Mouse (Mus musculus): ENCODE measurements around the gene Dgat2. TPM values are rescaled to one million over a fixed set of nuclear protein-coding genes. Genes with fewer than 3 reads are reported as not detected.
A peak's percentile ranks its signal among the peaks of the same experiment; 100 is the strongest.

The Dgat2 gene
- total RNA-seq, 2 experiments from 2014 or later: 13.0 to 20.0 TPM

DNA sequence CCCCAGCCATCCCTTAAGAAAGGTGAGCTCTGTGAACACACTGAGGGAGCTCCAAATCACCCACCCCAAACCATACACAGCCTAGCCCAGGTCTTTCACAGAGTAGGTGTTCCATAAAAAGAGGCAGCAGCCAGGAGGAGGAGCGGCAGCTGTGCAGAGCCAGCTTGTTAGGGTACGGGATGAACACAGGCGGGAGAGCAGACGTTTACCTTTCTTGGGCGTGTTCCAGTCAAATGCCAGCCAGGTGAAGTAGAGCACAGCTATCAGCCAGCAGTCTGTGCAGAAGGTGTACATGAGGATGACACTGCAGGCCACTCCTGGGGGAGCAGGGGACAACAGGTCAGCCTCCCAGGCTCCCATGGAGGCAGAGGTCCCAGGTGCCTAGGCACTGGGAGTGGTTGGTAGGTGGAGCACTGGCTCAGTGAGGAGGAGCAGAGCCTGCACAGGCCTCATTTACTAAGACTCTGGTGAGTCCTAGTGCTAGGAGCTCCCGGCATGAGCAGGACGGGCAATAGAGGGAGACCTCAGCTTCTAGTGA, 17.6 kb downstream of the Dgat2 start:
- DNase-seq (ENCODE audit: low spot score in 2 of 2): no peak

DNA sequence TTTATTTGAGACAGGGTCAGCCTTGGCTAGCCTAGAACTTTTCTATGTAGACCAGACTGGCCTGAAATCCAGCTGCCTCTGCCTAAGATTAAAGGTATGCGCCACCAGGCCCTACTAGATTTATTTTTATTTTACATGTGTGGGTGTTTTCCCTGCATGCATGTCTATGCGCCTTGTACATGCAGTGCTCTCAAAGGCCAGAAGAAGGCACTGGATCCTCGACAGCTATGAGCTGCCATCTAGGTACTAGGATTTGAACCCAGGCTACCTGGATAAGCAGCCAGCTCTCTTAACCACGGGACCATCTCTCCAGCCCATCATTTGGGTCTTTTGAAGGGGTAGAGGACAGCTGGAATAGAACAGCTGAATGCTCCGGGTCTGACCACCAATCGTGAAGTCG, 20.1 kb downstream of the Dgat2 start:
- no peak for DNase-seq (ENCODE audit: low spot score in 2 of 2)

DNA sequence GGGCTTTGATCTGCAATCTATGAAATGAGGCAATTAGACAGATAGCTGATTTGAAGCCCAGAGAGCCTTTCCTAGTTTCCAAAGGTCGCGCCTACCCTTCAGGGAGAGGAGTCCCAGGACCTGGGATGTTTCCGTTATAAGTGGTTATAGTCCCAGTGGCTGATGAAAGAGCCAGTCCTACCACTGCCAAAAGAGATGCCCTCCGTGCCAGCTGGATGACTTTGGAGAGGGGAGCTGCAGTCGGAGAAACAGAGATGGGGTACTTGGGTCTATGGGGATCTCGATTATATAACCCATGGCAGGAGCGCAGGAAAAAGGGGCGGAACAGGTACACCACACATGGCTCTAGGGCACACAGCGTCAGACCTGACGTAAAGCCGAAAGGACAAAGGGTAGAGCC, 20.6 kb downstream of the Dgat2 start:
- DNase-seq (ENCODE audit: low spot score in 2 of 2): no peak

DNA sequence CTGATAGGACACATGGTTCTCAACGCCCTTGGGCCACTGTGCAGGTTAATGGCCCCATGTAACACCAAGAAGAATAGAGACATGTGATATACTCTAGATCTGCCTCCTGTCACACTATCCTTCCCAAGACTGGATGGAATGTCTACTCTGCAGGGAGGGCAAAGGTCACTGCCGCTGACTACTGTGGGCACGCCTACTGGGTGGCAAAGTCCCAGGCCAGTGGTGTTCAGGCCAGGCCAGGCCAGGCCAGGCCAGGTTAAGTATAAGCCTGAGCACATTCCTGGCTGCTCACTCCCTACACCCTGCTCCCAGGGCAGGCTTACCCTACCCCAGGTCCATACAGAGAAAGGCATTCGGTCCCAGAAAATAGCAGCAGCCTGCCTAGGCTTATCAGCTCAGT, 21.0 kb downstream of the Dgat2 start:
- no peak for DNase-seq (ENCODE audit: low spot score in 2 of 2)

DNA sequence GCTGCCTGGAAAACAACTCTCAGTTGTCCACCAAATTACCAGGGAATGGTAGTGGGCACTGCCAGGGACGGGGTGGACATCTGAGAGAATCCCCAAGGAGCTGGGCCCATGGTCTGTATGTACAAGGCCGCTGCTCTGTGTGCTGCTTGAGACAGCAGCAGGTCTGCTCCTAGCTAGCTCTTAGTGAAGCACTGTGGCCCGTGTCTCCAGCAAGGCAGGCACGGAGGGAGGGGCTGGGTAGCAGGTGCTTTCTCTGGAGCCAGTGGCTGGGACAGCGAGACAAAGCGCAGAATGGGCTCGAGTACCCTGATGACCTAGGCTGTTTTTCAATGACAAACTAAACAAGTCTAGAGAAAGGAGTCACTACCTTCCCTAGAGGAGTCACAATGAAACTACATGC, 21.5 kb downstream of the Dgat2 start:
- no peak for DNase-seq (ENCODE audit: low spot score in 2 of 2)

DNA sequence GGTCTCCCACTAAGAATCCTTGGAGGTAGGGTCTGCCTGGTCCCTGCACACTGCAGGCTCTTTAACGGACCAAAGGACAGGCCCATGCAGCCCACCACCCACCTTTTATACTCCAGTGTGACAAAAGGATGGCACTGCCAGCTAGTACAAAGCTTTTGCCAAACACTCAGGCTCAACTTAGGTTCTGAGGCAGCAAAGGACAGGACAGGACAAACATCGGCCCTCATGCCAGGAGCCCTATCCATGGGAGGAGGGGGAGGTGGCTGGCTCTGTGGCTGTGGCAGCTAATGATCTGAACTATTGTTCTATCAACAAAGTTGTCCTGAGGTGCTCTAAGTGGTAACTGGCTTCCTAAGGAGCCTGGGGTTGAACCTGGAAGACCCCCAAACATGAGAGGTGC, 23.1 kb downstream of the Dgat2 start:
- no peak for DNase-seq (ENCODE audit: low spot score in 2 of 2)

DNA sequence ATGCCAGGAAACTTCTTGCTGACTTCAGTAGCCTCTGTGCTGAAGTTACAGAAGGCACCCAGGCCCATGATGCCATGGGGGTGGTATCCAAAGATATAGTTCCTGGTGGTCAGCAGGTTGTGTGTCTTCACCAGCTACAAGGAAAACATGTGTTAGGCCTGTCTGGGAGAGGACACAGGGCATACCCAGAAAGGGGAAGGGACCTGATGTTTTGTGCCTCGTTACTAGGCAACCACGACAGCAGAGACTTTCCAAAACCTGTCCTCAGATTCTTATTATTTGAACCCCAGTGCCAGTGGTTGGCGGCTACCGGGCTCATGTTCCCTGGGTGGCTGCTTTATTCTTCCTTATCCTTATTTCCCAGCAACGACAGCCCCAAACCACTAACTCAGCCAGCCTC, 23.6 kb downstream of the Dgat2 start:
- DNase-seq (ENCODE audit: low spot score in 2 of 2): no peak

DNA sequence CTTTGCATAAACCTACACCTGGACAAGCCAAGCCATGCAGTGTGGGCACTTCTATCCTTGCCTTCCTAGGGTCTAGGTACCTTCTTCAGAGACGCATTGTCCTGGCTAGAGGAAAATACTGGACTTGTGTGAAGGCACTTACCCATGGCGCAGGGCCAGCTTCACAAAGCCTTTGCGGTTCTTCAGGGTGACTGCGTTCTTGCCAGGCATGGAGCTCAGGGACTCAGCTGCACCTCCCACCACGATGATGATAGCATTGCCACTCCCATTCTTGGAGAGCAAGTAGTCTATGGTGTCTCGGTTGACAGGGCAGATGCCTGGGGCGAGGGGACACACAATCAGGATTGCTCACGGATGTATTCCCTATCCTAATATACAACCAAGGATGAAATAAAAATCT, 24.5 kb downstream of the Dgat2 start:
- no peak for DNase-seq (ENCODE audit: low spot score in 2 of 2)

DNA sequence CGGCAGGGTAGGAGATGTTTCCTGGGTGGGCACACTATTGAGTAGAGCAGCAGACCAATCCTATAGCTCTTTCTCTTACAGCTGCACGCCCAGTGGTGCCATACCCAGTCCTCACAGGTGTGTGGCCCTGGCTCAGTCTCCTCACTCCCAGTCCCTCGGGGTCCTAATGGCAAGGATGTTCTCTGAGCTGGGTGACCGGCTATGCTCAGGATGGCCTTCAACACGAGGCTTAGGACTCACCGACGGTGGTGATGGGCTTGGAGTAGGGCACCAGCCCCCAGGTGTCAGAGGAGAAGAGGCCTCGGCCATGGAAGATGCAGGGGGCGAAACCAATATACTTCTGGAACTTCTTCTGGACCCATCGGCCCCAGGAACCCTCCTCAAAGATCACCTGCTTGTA, 25.8 kb downstream of the Dgat2 start:
- no peak for DNase-seq (ENCODE audit: low spot score in 2 of 2)

DNA sequence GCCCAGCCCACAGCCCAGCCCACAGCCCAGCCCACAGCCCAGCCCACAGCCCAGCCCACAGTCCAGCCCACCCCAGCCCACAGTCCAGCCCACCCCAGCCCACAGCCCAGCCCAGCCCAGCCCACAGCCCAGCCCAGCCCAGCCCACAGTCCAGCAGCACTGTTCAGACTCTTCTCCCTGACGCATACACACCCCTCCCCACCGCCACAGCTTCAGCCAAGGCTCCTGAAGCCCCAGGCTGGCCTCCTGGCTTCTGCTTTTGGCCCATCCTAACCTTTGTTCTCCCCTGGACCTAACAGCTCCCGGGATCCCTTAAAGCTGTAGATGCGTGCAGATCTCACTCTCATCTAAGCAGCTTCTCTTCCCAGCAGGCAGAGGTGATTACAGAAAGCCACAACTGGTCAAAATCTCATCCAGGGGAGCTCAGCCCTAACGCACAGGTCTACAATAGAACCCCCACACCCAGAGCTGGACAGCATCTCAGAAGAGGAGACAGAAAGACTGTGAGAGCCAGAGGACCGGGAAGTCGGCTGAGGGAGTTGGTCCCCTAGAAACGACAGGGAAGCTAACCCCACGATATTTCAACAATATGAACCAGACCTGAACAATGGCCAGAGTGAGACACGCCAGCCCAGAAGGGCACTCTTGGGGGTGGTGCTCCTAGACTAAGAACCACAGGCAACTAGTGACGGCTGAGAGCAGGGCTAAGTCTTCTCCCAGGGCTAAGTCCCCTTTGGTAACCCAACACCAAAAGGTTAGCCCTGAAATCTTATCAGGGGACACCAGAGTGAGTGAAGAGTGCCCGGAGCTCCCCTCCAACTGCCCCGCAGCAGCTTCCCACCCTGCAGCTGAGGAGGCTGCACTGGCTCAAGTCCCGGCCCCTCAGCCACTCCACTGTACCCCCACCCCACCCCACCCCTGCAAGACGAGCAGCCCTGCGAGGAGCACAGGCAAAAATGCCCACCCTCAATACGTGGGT, 26.9 kb downstream of the Dgat2 start:
- DNase-seq (ENCODE audit: low spot score in 2 of 2): peak in 1 of 2 experiments; percentile 41

DNA sequence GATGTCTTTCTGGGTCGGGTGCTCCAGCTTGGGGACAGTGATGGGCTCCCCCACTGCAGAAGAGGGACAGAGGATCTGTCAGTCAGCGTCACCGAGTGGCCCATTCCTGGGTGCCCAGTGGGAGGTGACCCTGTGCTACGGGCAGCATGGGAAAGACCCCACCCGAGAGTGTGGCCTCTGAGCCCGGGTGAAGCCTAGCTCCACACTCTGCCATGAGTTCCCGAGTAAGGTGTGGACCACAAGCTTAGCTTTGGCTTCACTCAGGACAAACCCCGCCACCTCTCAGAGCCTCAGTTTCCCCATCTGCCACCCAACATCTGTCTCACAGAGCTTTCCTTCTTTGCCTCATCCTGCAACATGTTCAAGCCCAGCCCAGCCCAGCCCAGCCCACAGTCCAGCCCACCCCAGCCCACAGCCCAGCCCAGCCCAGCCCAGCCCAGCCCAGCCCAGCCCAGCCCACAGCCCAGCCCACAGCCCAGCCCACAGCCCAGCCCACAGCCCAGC, 27.8 kb downstream of the Dgat2 start:
- peak in 1 of 2 experiments; percentile 27 for DNase-seq (ENCODE audit: low spot score in 2 of 2)

DNA sequence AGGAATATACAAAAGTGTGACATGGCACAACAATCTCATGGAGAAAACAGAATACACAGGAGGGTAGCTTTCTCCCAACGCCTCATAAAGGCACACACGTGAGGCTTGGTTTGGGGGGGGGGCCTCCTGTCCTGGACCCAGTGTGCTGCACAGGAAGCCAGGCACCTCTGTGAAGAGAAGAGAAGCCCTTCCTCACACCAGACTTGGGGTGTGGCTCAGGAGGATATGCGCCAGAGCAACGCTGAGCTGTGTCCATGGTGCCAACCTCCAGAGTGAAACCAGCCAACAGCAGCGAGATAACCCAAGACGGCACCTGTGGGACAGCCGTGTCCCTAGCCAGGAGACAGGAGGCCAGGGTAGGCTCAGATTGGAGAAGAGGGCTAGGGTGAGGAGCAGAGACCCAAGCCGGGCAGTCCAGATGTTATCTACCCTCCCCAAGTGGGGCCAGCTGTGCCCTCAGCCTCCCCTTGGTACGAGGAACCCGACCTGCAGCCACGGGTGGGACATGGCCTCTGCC, 28.8 kb downstream of the Dgat2 start:
- no peak for DNase-seq (ENCODE audit: low spot score in 2 of 2)

DNA sequence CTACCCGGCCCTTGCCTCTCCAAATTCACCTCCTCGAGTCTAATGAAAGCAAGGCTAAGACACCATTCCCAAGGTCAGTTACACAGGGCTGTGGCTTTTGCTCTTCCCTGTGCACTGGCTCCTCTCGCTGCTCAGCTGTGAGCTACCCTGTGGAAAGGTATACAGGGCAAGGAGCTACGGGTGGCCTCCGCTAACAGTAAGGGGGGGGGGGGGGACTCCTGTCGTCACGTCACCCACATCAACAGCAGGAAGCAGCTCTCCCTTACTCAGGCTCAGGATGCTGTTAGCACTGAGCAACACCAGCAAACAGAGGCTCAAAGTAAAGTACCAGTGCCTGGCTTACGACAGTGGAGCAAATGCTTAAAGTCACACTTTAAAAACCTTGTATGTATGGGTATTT, 29.8 kb downstream of the Dgat2 start:
- DNase-seq (ENCODE audit: low spot score in 2 of 2): no peak

DNA sequence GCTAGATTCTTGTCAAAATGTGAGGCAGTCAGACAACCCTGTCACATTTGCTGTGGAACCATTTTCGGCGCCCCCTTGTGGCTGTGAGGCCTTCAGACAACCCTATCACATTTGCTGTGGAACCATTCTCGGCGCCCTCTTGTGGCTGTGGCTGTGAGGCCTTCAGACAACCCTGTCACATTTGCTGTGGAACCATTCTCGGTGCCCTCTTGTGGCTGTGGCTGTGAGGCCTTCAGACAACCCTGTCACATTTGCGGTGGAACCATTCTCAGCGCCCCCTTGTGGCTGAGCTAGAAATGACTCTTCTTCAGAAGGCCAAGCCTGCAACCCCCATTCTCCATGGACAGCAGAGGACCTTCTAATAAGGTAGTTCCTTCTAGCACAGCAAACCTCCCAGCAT, 31.2 kb downstream of the Dgat2 start:
- DNase-seq (ENCODE audit: low spot score in 2 of 2): peak; percentile 83 to 95

DNA sequence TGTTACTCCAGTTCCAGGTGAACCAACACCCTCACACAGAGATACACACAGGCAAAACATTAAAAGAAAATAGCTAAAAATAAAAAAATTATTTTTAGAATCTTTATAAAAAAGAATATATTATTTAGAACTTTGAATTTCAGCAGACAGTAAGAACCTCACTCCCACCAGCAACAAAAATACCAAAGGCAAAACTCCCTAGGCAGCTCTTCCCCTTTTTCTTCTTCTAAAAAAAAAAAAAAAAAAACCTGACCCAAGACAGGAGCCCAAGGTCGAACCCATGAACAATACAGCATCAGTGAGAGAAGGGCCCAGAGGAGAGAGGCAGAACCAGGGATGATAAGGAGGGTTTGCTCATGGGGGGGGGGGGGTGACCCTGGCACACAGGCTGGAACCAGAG, 33.5 kb downstream of the Dgat2 start:
- DNase-seq (ENCODE audit: low spot score in 2 of 2): no peak

DNA sequence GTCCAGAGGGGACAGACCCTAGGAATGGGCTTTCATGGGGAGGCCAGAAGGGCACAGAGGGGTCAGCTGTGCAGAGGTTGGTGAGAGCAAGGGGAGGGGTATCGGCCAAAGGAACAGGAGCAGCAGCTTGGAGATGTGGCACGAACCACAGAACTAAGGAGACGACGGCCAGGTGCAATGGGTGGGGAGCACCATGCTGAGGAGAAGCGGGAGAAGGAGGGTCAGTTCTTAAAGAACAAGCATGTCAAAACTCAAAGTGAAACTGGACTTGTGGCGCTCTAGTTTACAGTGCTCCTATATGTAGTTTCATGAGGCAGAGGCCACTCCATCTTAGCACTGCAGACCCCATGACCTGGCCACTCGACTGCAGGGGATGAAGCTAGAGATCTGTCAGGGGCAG, 35.0 kb downstream of the Dgat2 start:
- no peak for DNase-seq (ENCODE audit: low spot score in 2 of 2)

DNA sequence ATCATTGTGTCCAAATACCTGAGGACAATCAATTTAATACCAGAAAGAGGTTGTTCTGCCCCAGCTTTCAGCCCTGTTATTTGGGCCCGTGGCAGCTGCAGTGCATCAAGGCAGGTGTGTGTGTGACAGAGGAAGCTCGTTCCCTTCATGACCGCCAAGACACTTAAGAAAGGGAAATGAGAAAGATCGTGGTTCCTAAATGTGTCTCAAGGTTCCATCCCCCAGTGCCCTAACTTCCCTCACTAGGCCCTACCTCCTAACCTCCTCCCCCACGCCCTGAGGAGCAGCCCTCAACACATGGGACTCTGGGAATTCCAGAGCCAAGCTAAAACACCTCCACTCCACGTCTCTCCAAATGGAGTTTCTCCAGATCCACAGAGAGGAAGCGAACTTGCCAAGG, 35.6 kb downstream of the Dgat2 start:
- no peak for DNase-seq (ENCODE audit: low spot score in 2 of 2)

DNA sequence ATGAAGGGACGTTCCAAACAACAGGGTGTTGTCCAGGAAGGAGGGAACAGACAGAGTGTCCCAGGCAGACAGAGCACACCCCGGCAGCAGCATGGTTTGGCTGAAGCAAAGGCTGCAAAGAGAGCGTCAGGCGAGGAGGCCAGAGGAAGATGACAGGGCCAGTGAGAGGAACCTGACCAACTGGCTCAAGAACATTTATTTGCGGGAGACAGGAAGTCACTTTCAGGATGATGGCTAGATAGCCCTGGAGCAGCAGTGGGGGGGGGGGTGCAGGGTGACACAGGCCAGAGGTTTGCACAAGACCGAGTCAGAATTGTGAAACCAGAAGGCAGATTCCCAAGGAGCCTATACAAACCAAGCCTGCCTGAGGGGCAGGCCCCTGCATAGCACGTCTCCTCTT, 36.5 kb downstream of the Dgat2 start:
- DNase-seq (ENCODE audit: low spot score in 2 of 2): no peak

DNA sequence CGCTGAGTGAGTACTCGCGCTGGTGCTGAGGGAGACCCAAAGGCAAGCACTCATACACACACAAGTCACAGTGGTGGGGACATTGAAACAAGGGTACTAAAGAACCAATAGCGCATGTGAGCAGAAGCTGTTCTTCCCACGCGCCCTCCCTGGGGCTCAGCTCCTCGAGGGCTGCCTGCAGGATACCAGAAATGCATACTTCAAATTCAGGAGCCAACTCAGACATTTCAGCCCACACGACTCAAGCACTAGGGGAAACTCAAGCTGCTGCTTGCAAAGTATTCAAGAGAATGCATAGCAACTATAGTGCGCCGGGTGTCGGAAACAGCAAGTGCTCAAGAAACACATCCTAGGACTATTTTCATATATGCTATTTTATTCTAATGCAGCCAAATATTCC, 37.9 kb downstream of the Dgat2 start:
- no peak for DNase-seq (ENCODE audit: low spot score in 2 of 2)

DNA sequence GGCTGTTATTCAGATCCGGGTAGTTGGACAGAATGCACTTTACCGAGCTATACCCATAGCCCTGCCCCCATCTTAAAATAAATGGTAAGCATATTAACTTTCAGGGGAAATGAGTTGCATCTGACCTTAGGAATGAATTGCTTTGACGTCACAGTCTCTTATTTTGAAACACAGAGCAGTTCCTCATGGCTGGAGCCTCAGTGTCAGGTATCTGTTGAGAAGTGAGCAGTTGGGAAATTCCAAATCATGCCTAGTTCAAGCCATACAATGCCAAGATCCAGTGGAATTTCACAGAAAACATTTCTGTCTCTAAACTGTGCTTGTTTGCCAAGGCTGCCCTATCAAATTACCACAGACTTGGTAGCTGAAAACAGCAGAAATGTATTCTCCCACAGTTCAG, 39.3 kb downstream of the Dgat2 start:
- DNase-seq (ENCODE audit: low spot score in 2 of 2): no peak

DNA sequence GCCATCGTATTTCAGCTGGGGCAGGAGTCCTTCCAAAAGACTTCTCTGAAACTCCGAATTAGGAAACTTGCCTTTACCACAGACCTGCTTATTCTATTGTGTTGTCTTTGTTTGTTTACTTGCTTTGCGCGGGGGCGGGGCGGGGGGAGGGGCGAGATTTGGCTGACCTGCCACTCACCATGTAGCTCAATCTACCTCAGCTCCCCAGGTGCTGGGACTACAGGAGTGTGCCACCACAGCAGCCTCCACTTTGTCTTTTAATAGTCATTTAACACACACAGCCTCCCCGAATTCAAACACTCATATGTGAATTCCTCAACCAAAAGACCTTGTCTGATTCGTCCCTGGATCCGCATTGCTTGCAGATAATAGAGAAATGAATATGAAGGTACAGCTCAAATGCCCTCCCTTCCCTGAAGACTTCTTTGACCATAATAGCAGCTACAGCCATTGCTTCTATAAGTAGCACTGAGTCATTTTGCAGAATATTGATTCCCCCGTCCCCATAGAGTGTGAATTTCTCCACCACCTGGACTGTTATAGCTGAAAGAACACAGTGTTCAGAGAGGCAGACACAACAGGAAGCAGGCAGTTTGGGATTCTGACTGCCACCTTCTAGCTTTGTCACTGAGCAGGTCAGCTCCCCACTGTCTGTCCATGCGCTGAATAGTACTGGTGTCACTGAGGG, 40.5 kb downstream of the Dgat2 start:
- no peak for DNase-seq (ENCODE audit: low spot score in 2 of 2)

Measured in gastrocnemius, postnatal 4 days (tissue).